Mouse (Mus musculus): Measurements from ENCODE around the gene Josd2.

Josd2 gene

DNA sequence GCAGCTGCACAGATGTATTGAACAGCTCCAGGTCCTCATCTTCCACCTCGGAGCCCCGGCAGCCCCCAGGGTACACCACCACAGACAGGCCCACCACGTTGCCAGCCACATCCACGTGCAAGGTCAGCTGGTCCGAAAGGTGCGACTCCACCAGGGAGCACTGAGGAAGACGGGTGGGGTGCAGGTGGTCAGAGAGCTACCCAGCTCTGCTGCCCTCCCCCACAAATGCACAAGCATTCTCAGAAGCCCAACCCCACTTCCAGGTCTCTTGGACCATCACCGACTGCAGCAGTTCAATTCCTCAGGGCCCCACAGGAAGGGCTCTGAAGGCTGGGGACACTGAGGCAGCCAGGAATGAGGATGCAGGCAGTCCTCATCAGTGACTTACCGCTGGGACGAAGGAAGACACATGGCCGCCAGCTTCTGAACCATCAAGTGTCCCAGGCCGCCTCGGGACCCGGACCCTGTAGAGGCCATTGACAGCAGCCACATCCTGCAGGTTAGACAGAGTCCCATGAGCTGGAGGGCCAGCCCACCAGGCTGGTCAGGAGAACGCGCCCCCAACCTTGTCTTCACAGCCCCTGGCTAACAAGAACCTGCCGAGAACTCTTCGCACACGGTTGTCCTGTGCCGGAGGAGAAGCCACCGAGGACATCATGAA lies 24.5 kb downstream of the Josd2 start:
- in situ Hi-C loops (cut with MboI; ENCODE audit: unreplicated experiment in 2 of 2), result loop anchor here (10.0 to 25.0 kb wide), 2 partner anchors 117 to 805 kb away; partner anchors contain the start of gene Klk14 (in 1 of the 2)

DNA sequence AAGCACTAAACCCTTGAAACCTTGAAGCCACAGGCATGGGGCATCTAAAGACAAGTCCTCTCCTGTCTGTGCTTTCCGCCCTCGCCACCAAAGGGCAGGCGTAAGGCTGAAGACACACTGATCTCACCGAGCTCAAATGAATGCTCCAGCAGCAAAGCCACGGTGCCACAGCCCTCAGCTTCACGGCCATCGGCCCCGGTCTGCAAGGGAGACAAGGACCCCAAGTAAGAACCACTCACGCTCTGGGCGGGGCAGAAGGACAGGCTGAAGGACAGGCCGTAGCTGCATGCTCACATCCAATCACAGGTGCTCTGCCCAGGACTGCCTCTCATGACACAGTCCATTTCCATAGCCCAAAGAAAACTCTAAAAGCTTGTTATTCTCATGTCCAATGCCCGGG lies 26.9 kb downstream of the Josd2 start:
- in situ Hi-C loops (cut with MboI; ENCODE audit: unreplicated experiment in 2 of 2), result loop anchor here (10.0 to 25.0 kb wide), 2 partner anchors 120 to 807 kb away; partner anchors contain the start of gene Klk14 (in 1 of the 2)

DNA sequence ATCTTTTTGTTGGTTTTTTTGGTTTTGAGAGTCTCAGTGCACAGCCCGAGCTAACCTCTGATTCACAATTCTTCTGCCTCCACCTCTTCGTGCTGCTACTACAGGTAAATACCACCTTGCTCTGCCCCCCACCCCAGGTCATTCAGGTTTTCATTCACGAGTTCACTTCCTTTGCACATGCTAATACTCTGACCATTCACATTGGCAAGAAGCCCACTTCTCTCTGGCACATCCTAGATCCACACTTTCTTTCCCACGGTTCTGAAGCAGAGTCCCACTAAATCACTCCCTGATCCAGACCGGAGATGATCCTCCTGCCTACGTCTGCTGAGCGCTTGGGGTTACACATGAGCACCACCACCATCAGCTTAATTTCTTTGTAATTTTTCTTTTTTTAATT lies 27.3 kb downstream of the Josd2 start:
- in situ Hi-C loops (cut with MboI; ENCODE audit: unreplicated experiment in 2 of 2), result loop anchor here (10.0 to 25.0 kb wide), 2 partner anchors 120 to 808 kb away; partner anchors contain the start of gene Klk14 (in 1 of the 2)

DNA sequence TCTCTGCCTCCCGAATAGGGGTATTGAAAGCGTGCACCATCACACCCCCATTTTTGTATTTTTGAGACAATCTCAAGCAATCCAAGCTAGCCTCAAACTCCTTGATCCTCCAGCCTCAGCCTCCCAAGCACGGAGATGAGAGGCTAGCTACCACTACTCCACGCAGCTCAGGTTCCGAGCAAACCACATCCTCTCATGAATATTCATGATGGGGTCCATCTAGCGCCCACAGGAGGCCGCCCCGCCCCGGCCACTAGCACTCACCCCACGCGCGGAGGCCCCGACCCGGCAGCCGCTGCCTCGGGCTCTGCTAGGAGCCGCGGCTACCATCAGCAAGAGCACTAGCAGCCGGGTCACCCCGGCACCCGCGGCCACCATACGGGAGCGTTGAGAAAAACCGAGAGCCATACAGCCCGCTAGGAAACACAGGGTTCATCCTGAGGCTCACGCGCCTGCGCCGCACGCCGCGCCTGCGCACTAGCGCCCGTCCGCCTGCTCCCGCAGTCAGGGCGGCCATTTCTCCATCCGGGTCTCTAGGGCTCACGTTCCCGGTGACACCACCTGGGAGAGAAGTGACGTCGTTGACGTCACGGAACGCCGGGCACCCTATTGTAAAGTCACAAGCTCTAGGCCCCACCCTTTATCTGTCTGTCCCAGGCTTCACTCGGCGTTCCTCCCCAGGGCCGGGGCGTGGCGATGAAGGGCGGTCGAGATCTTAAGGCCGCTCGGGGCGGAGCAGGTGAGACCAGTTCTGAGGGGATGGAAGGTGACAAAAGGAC lies 28.4 kb downstream of the Josd2 start, which contains the start of the genes Emc10 and Fam71e1:
Gene Emc10 (minus strand): TSS at position 538 of the 779 bp plus-strand sequence.
Gene Fam71e1 (plus strand): TSS at position 590 of the 779 bp plus-strand sequence.
- in situ Hi-C loops (cut with MboI; ENCODE audit: unreplicated experiment in 2 of 2), result loop anchor here (10.0 to 25.0 kb wide), 2 partner anchors 121 to 809 kb away; partner anchors contain the start of gene Klk14 (in 1 of the 2)

DNA sequence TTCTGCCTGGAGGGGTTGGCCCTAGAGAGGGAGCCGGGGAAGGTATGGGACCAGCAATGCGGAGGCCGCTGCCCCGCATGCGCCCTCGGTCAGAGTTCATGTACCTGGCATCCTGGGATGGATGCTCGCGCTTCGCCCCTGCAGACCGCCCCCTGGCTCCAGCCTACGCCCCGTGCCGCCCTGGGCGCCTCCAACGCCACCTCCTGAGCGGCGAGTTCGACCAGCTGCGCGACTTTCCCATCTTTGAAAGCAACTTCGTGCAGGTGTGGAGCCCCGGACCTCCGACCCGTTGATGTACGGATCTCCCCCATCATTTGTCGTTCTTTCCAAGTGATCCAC lies 29.0 kb downstream of the Josd2 start:
- in situ Hi-C loops (cut with MboI; ENCODE audit: unreplicated experiment in 2 of 2), result loop anchor here (10.0 to 25.0 kb wide), 2 partner anchors 122 to 809 kb away; partner anchors contain the start of gene Klk14 (in 1 of the 2)

DNA sequence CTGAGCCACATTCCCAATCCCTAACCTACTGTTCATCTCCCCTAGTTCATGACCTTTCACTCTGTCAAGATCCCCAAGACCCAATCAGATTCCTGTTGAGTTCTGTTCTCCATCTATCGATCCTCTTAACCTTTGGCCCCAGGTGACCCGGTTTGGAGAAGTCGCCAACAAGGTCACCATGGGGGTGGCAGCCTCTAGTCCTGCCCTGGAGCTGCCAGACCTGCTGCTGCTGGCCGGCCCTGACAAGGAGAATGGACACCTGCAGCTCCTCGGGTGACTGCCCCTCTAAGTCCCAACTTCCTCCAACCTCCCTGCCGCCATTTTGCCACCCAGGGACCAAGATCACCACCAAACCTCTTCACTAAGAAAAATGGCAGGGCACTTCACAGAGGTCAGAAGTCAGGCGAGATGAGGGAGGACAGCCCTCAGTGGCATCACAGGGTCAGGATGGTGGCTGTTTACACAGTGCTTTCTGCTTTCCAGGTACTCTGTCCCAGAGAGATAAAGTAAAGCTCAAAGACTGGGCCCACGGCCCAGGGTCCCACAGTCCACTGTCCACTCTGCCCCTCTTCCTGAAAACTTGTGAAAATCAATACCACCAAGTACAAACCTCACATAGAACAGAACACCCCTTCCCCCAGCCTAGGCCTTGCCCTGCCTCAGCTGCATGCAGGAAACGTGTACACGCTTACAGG lies 29.7 kb downstream of the Josd2 start:
- in situ Hi-C loops (cut with MboI; ENCODE audit: unreplicated experiment in 2 of 2), result loop anchor here (10.0 to 25.0 kb wide), 2 partner anchors 123 to 810 kb away; partner anchors contain the start of gene Klk14 (in 1 of the 2)

DNA sequence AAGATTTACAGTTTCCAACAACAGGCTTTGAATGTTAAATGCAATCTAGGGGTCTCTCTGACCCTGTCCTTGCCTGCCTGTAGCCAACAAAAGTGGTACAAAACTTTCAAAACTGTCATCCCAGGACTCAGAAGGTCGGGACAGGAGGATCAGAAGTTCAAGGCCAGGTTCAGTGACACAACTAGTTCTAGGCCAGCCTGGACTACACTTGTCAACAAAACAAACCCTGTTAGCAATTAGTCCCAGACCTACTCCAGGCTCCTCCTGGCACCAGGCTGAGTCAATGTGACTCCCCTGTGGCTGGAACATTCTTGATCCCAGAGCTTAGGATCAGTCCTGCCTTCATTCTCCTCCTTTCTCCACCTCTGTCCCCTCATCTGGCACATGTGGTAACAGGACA lies 31.1 kb downstream of the Josd2 start:
- in situ Hi-C loops (cut with MboI; ENCODE audit: unreplicated experiment in 2 of 2), result loop anchor here (10.0 to 25.0 kb wide), 2 partner anchors 124 to 812 kb away; partner anchors contain the start of gene Klk14 (in 1 of the 2)

DNA sequence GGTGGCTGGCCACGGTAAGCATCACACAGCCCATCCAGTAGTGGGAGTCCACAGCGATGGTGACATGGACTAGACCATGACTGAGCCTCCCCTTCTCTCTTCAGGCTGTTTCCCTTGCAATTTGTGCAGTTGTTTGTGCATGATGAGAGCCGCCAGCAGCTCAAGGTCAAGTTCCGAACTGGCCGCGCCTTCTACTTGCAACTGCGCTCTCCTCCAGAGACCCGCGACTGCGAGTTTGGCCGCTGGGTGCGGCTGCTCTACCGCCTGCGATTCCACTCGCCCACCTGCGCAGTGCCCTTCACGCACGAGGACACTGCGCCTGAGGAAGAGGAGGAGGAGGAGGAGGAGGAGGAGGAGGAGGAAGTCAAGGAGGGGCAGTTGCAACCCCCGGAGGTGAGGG lies 32.3 kb downstream of the Josd2 start:
- in situ Hi-C loops (cut with MboI; ENCODE audit: unreplicated experiment in 2 of 2), result no loop called here

DNA sequence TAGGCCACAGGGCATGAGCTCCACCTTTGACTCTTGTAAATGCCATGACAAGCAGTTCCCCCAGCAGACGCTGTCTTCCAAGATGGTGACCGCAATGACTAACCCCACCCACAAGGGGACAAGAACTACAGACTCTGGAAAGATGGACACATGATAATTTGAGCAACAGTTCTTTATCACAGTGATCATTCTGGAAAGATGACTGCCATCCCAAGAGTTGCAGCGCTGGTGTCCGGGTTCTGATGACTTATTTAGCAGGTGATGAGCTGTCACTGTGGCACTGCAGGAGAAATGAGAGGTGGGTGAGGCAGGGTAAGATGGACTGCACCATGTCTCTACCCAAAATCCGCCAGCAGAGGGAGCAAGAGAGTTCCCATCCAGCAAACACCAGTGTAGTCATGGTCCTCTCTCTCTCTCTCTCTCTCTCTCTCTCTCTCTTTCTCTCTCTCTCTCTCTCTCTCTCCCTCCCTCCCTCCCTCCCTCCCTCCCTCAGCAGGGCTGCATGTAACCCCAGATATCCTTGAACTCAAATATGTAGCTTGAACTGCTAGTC lies 33.9 kb downstream of the Josd2 start:
- in situ Hi-C loops (cut with MboI; ENCODE audit: unreplicated experiment in 2 of 2), result no loop called here

DNA sequence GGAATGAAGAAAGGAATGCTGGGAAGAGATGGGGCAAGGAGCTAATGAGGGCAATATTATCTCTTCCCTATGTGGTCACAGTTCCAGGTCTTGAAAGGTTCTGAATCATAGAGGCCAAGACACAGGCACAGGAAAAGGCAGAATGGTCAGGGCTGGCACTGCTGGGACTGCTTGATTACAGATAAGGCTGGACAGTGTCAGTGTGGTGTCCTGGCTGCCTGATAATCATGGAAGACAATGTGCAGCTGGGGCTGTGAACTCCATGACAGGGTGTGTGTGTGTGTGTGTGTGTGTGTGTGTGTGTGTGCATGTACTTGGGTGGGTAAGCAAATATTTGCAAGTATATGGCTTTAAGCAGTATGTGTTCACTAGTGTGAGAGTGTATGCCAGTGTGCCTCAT lies 39.7 kb downstream of the Josd2 start:
- in situ Hi-C loops (cut with MboI; ENCODE audit: unreplicated experiment in 2 of 2), result loop anchor here in 1 of 2 experiments (5.0 kb wide), 1 partner anchor 135 kb away; no protein-coding TSS in a partner anchor

DNA sequence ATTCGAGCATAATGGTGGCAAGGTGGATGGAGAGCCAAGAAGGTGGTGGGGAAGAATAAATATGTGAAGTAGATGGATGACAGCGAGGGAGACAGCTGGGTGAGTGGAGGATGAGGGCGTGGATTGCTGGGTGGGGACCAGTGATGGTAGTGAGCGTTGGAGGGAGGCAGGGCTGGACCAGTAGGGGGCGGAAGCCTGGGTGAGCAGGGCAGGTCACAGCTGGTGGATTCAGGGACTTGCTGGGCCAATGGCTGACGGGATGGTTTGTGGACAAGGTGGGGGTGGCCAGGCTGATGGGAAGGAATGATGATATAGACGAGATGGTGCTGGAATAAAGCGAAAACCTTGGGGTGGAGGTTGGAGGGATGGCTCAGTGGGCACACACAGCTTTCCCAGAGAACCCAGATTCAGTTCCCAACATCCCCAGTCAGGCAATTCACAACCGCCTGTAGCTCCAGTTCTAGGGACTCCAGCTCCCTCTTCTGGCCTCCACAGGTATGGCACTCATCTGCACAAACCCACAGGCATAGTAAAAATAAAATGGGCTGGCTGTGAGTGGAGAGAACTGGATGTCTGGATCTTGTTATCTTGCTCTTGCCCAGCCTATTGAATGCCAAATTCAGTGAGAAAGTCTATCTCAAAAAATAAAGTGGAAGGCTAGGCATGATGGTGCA lies 51.6 kb downstream of the Josd2 start:
- in situ Hi-C loops (cut with MboI; ENCODE audit: unreplicated experiment in 2 of 2), result loop anchor here (5.0 kb wide), 2 partner anchors 33 to 133 kb away; partner anchors contain the start of gene Nr1h2 (in 1 of the 2)

DNA sequence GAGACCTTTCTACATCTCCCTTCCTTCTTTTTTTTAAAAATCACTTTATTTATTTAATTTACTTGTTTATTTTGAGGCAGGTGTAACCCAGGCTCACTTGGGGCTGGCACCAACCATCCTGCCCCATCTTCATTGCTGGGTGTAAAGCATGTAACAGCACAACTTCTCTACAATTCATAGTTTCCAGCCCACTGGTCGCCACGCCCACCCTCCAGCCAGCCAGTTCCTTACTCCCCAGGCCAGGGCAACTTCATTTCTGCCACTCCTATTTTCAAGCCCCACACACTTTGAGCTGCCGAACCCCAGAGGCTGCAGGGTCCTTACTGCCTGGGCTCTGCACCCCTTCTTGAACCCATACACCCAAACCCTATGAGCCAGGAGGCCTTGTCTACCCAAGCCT lies 53.2 kb downstream of the Josd2 start:
- in situ Hi-C loops (cut with MboI; ENCODE audit: unreplicated experiment in 2 of 2), result no loop called here

Measured in v-Abl transformed pro-B cells (cell line).